Comparison of ENCODE assay signal across 8 mouse cellular contexts in the genomic region with DNA sequence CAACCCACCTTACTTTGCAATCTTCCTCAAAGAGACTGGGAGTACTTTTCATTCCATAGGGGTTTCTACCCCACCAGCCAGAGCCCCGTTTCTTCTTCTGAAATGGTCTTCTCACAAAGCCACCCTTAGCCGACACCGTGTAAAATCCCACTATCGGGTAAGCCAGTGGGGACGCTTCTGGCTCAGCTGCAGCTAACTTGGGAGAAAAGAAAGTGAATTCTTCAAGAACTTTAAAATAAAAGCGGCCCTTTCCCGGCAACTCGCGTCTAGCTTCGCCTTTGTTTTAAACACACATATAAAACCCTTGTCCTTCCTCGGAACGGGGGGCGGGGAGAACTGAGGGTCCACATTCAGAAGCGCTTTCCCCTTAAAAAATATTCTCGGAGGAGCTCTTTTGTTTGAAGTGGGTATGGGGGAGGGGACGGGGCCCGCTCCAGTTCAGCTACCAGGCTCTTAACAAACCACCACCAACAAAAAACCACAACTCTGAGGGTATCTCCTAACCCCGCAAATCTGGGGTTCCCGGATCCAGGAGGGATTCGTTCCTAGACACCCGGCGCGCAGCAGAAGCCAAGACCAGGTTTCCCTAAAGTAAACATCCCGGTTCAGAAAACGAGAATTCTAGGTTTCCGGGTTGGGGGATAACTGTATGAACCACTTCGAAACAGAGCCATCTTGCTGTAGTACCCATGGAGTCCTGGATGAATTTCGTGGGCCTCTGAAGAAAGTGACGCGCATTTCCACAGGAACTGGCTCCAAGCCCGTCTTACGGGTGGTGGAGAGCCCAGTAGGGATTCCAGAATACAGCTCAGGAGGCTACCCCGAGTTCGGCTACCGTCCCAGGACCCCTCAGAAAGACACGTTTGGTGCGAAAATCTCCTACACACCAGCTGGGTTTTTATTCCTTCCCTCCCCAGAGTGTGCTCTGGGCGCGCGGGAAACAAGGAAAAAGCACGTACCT. TPM values are rescaled to one million over a fixed set of nuclear protein-coding genes. Genes with fewer than 3 reads are reported as not detected.
DNase-seq lines count a peak whose midpoint lies in the region; ATAC-seq lines count a peak whose summit lies in the region.

No protein-coding gene starts in this region.

- no peaks in the 10 kb centered on the region for H3K27me3 ChIP-seq in hindbrain, embryonic 14.5 days (ENCODE audit: control insufficient read depth, insufficient read depth, low read length)
- no peaks in the 10 kb centered on the region for H3K27me3 ChIP-seq in limb, embryonic 10.5 days (ENCODE audit: low read depth, poor library complexity, severe bottlenecking)
- 0 out of 2 replicates have a peak, but pooled peaks cover 3% of the 10 kb centered on the region for H3K27me3 ChIP-seq in midbrain, embryonic 13.5 days

- no peaks in the 10 kb centered on the region for H3K9me3 ChIP-seq in hindbrain, embryonic 14.5 days (ENCODE audit: control insufficient read depth, low read length)
- H3K9me3 ChIP-seq in limb, embryonic 10.5 days (replicated peaks): no peaks in the 10 kb centered on the region
- no peaks in the 10 kb centered on the region for H3K9me3 ChIP-seq in midbrain, embryonic 13.5 days

- H3K4me3 ChIP-seq in hindbrain, embryonic 14.5 days (replicated peaks; ENCODE audit: low read length): peak overlapping the region; percentile 69
- peak overlapping the region; percentile 79 for H3K4me3 ChIP-seq in limb, embryonic 10.5 days
- peak overlapping the region; percentile 87 for H3K4me3 ChIP-seq in midbrain, embryonic 13.5 days (replicated peaks)

- peaks cover 41% of the 10 kb centered on the region for H3K4me1 ChIP-seq in hindbrain, embryonic 14.5 days (replicated peaks; ENCODE audit: control insufficient read depth, insufficient read depth, low read length)
- H3K4me1 ChIP-seq in limb, embryonic 10.5 days: peaks cover 50% of the 10 kb centered on the region
- peaks cover 48% of the 10 kb centered on the region for H3K4me1 ChIP-seq in midbrain, embryonic 13.5 days (replicated peaks)

- peak overlapping the region; percentile 98 for H3K4me2 ChIP-seq in hindbrain, embryonic 14.5 days (replicated peaks)
- peak overlapping the region; percentile 98 for H3K4me2 ChIP-seq in midbrain, embryonic 13.5 days (replicated peaks)

- peak overlapping the region; percentile 98 for H3K9ac ChIP-seq in hindbrain, embryonic 14.5 days
- peak overlapping the region; percentile 100 for H3K9ac ChIP-seq in midbrain, embryonic 13.5 days (replicated peaks)

- no peak for ATAC-seq in hindbrain, embryonic 14.5 days (ENCODE audit: low FRiP score)
- ATAC-seq in midbrain, embryonic 13.5 days: 0 out of 2 replicates have a peak, but pooled peaks have one; percentile 0

- H3K36me3 ChIP-seq in hindbrain, embryonic 14.5 days (replicated peaks; ENCODE audit: control insufficient read depth, insufficient read depth): no peaks in the 10 kb centered on the region
- H3K36me3 ChIP-seq in limb, embryonic 10.5 days: peaks cover 18% of the 10 kb centered on the region
- H3K36me3 ChIP-seq in midbrain, embryonic 13.5 days: no peaks in the 10 kb centered on the region

- under 1% methylated on average over 40 of the region's 41 CpGs for WGBS in hindbrain, embryonic 14.5 days
- WGBS in limb, embryonic 10.5 days: under 1% methylated on average over 41 of the region's 41 CpGs
- WGBS in midbrain, embryonic 13.5 days: under 1% methylated on average over 41 of the region's 41 CpGs

- peak overlapping the region; percentile 97 for H3K27ac ChIP-seq in hindbrain, embryonic 14.5 days
- peak overlapping the region; percentile 98 for H3K27ac ChIP-seq in limb, embryonic 10.5 days
- peak overlapping the region; percentile 98 for H3K27ac ChIP-seq in midbrain, embryonic 13.5 days

- DNase-seq in ovary, postnatal 14 days (ENCODE audit: low spot score): peak; percentile 42
- no peak for DNase-seq in ovary, adult 18-20 months (ENCODE audit: low spot score)
- DNase-seq in cerebellum, adult 9-10 months: peak; percentile 68
- DNase-seq in gastrocnemius, adult 18-20 months (ENCODE audit: low spot score): peak; percentile 63
- DNase-seq in hindbrain, embryonic 14.5 days (ENCODE audit: low spot score): peak; percentile 64
- DNase-seq in limb, embryonic 10.5 days (ENCODE audit: low spot score): peak; percentile 69
- DNase-seq in thymus, postnatal 25 days: peak; percentile 60

RNA-seq across cellular contexts. Expression of gene Slc38a10, which starts 37.6 kb away (rescaled TPM):
- 10 to 100 TPM; 39.0 to 48.2 TPM for total RNA-seq in gastrocnemius, adult 18-20 months (2021)
- 92.9 and 93.8 TPM in 2 replicates for polyA plus RNA-seq in hindbrain, embryonic 14.5 days (2014; fragmentation: Nextera tagmentation; extraction: Ambion mirVana)
- polyA plus RNA-seq in limb, embryonic 10.5 days (2016; fragmentation: Nextera tagmentation; extraction: Ambion mirVana): 99.6 and 99.8 TPM in 2 replicates
- 105 and 109 TPM in 2 replicates for polyA plus RNA-seq in midbrain, embryonic 13.5 days (2015; fragmentation: Nextera tagmentation; extraction: Ambion mirVana)

RNA-seq across cellular contexts. Expression of gene Bahcc1, which starts 44.0 kb away (rescaled TPM):
- total RNA-seq in gastrocnemius, adult 18-20 months (2021): 1 to 10 TPM; 3.4 to 4.6 TPM
- 15.9 and 16.3 TPM in 2 replicates for polyA plus RNA-seq in hindbrain, embryonic 14.5 days (2014; fragmentation: Nextera tagmentation; extraction: Ambion mirVana)
- polyA plus RNA-seq in limb, embryonic 10.5 days (2016; fragmentation: Nextera tagmentation; extraction: Ambion mirVana): 19.9 and 20.3 TPM in 2 replicates
- polyA plus RNA-seq in midbrain, embryonic 13.5 days (2015; fragmentation: Nextera tagmentation; extraction: Ambion mirVana): 17.4 and 19.5 TPM in 2 replicates
